Mouse (Mus musculus) CH12.LX (cell line): ENCODE results near the gene Tmprss4. TPM values are rescaled to one million over a fixed set of nuclear protein-coding genes. Genes with fewer than 3 reads are reported as not detected.

ENCODE experiments used
- DNase-seq: peaks from one replicate; pipeline ENCODE4 v3.0.0-alpha.2; 2013; ENCODE audit errors: extremely low read depth
- H3K27ac ChIP-seq: 2 replicates; pipeline ENCODE4 v1.5.1; 2012; ENCODE audit warnings: low read depth, mild to moderate bottlenecking, control low read depth, moderate library complexity; ENCODE audit not compliant: insufficient read depth
- H3K27me3 ChIP-seq: replicated peaks from 2 replicates; pipeline ENCODE3; 2012; ENCODE audit warnings: inconsistent platforms
- H3K36me3 ChIP-seq, 2 experiments: replicated peaks in 1 of 2; 2 replicates each; pipeline versions ENCODE3 to v1.6.1; 2012; ENCODE audit warnings: inconsistent platforms in 1 of 2, low read length in 1 of 2, mild to moderate bottlenecking in 1 of 2, mixed read lengths in 1 of 2, moderate library complexity in 1 of 2; ENCODE audit not compliant: control insufficient read depth in 1 of 2, insufficient read depth in 1 of 2
- H3K4me1 ChIP-seq, 2 experiments: 2 replicates each; pipeline ENCODE4 v1.6.1; 2012; ENCODE audit warnings: inconsistent platforms in 1 of 2, moderate library complexity in 1 of 2; ENCODE audit not compliant: insufficient read depth in 2 of 2, control insufficient read depth in 1 of 2
- H3K4me2 ChIP-seq: 2 replicates; pipeline ENCODE4 v1.6.1; 2012; ENCODE audit warnings: low read depth, mild to moderate bottlenecking, control low read depth; ENCODE audit not compliant: poor library complexity, insufficient read depth, severe bottlenecking
- H3K4me3 ChIP-seq, 3 experiments: fragments of 150-350 bp in 1 of 3; sonication (generic) in 1 of 3; replicated peaks in 1 of 3; 2 replicates each; pipeline versions ENCODE3 to v1.5.1; 2011 to 2012; ENCODE audit warnings: low read depth in 2 of 3, low read length in 2 of 3, mild to moderate bottlenecking in 2 of 3, moderate library complexity in 2 of 3, control low read depth in 1 of 3, improper control_type of control experiment in 1 of 3, inconsistent platforms in 1 of 3, mixed read lengths in 1 of 3; ENCODE audit not compliant: poor library complexity in 1 of 3
- H3K79me2 ChIP-seq: replicated peaks from 2 replicates; pipeline ENCODE4 v1.6.1; 2012; ENCODE audit warnings: mild to moderate bottlenecking, moderate library complexity; ENCODE audit not compliant: control insufficient read depth, poor library complexity, insufficient read depth, severe bottlenecking; ENCODE audit errors: extremely low read depth
- H3K9ac ChIP-seq: 2 replicates; pipeline ENCODE4 v1.6.1; 2012; ENCODE audit warnings: low read depth, mild to moderate bottlenecking, control low read depth, moderate library complexity; ENCODE audit not compliant: insufficient read depth
- H3K9me3 ChIP-seq: replicated peaks from 2 replicates; pipeline ENCODE3; 2012; ENCODE audit warnings: low read length, inconsistent platforms, mixed read lengths
- BHLHE40 ChIP-seq: IDR thresholded peaks from 2 replicates; pipeline ENCODE4 v1.6.1; 2011; ENCODE audit warnings: mild to moderate bottlenecking, low read depth, low read length, improper control_type of control experiment
- CHD1 ChIP-seq: IDR thresholded peaks from 2 replicates; pipeline ENCODE4 v1.6.1; 2012; ENCODE audit warnings: low read depth, low read length, improper control_type of control experiment, inconsistent platforms
- CTCF ChIP-seq, 2 experiments: IDR thresholded peaks in 1 of 2; conservative IDR thresholded peaks in 1 of 2; 2 replicates each; pipeline ENCODE4 v1.5.1; 2011 to 2012; ENCODE audit warnings: low read depth in 2 of 2, low read length in 2 of 2, improper control_type of control experiment in 1 of 2, inconsistent platforms in 1 of 2, mild to moderate bottlenecking in 1 of 2, moderate library complexity in 1 of 2
- ELF1 ChIP-seq: IDR thresholded peaks from 2 replicates; pipeline ENCODE4 v1.6.1; 2014; ENCODE audit warnings: low read depth, mild to moderate bottlenecking, inconsistent platforms, low read length, improper control_type of control experiment
- GABPA ChIP-seq: IDR thresholded peaks from 2 replicates; pipeline ENCODE4 v1.6.1; 2012; ENCODE audit warnings: low read depth, low read length, improper control_type of control experiment, inconsistent platforms; ENCODE audit not compliant: insufficient replicate concordance
- HCFC1 ChIP-seq: IDR thresholded peaks from 2 replicates; pipeline ENCODE4 v1.6.1; 2012; ENCODE audit warnings: low read depth, mild to moderate bottlenecking, inconsistent platforms, low read length, improper control_type of control experiment
- JUND ChIP-seq: conservative IDR thresholded peaks from 2 replicates; pipeline ENCODE4 v1.6.1; 2011; ENCODE audit warnings: low read depth, low read length, improper control_type of control experiment
- MAX ChIP-seq: IDR thresholded peaks from 2 replicates; pipeline ENCODE4 v1.6.1; 2011; ENCODE audit warnings: low read length, improper control_type of control experiment
- MAZ ChIP-seq: IDR thresholded peaks from 2 replicates; pipeline ENCODE4 v1.6.1; 2012; ENCODE audit warnings: low read depth, mild to moderate bottlenecking, inconsistent platforms, low read length, improper control_type of control experiment, moderate library complexity
- MEF2A ChIP-seq: IDR thresholded peaks from 2 replicates; pipeline ENCODE4 v1.6.1; 2014; ENCODE audit warnings: low read depth, mild to moderate bottlenecking, inconsistent platforms, low read length, improper control_type of control experiment, borderline replicate concordance
- MXI1 ChIP-seq: IDR thresholded peaks from 2 replicates; pipeline ENCODE4 v1.6.1; 2011; ENCODE audit warnings: mild to moderate bottlenecking, low read depth, low read length, improper control_type of control experiment
- POLR2AphosphoS2 ChIP-seq: IDR thresholded peaks from 2 replicates; pipeline ENCODE4 v1.6.1; 2011; ENCODE audit warnings: low read depth, low read length, improper control_type of control experiment
- RAD21 ChIP-seq: IDR thresholded peaks from 2 replicates; pipeline ENCODE4 v1.6.1; 2011; ENCODE audit warnings: low read depth, mild to moderate bottlenecking, low read length, improper control_type of control experiment, moderate library complexity
- RCOR1 ChIP-seq: conservative IDR thresholded peaks from 2 replicates; pipeline ENCODE4 v1.6.1; 2012; ENCODE audit warnings: low read depth, mild to moderate bottlenecking, inconsistent platforms, low read length, improper control_type of control experiment
- SMC3 ChIP-seq: IDR thresholded peaks from 2 replicates; pipeline ENCODE4 v1.6.1; 2011; ENCODE audit warnings: low read depth, low read length, improper control_type of control experiment
- USF1 ChIP-seq: IDR thresholded peaks from 2 replicates; pipeline ENCODE4 v1.6.1; 2014; ENCODE audit warnings: low read depth, mild to moderate bottlenecking, inconsistent platforms, low read length, improper control_type of control experiment
- ZKSCAN1 ChIP-seq: IDR thresholded peaks from 2 replicates; pipeline ENCODE4 v1.6.1; 2012; ENCODE audit warnings: low read depth, inconsistent platforms, low read length, improper control_type of control experiment, borderline replicate concordance
- ZMIZ1 ChIP-seq: IDR thresholded peaks from 2 replicates; pipeline ENCODE4 v1.6.1; 2012; ENCODE audit warnings: low read depth, mild to moderate bottlenecking, inconsistent platforms, low read length, improper control_type of control experiment
- ZNF384 ChIP-seq: IDR thresholded peaks from 2 replicates; pipeline ENCODE4 v1.6.1; 2012; ENCODE audit warnings: low read depth, low read length, improper control_type of control experiment, inconsistent platforms
- dilution Hi-C: fragments of 300-500 bp; cut with MboI; formaldehyde crosslinking; loops from 2 replicates; pipeline ENCODE4 v1.14.3; 2020; ENCODE audit warnings: low sequenced_read_pairs; ENCODE audit not compliant: extremely low pct_unique_long_range_greater_than_20kb, extremely low pct_ligation_motif_present
- in situ Hi-C: fragments of 300-500 bp; cut with MboI; formaldehyde crosslinking; loops from 3 replicates; pipeline ENCODE4 v1.14.3; 2019; ENCODE audit warnings: low sequenced_read_pairs, low pct_ligation_motif_present, low pct_unique_long_range_greater_than_20kb, mixed read lengths
- polyA plus RNA-seq: library from polyadenylated mRNA; unstranded; fragments of >175 nt; gene quantifications from 2 replicates; pipeline ENCODE4 v1.2.1, GENCODE M21; 2012; ENCODE audit warnings: low read depth; ENCODE audit not compliant: insufficient read length
- total RNA-seq, 2 experiments: library from RNA; depleted of rRNA; stranded (reverse); fragments of 300-350 nt in 1 of 2; fragments of >200 nt in 1 of 2; gene quantifications; 2 replicates each; pipeline ENCODE4 v1.2.3; 2012 to 2014

Gene Tmprss4
- total and polyA plus RNA-seq, 3 experiments = not detected

GRCm38 (mm10) chr9:45205143-45205542, 1.3 kb upstream of the Tmprss4 start:
- H3K4me1 ChIP-seq = peaks cover 6 to 29% of the 10 kb centered on the region in 2 experiments; a peak in 3 of 4 replicates
- in situ Hi-C loops (loop anchor here (25.0 kb wide), 1 partner anchor 532 kb away; no protein-coding TSS in a partner anchor), dilution Hi-C loops (no loop called here)
- H3K79me2 ChIP-seq = no peaks in the 10 kb centered on the region
- H3K9me3 ChIP-seq = no peaks in the 10 kb centered on the region
- no peak for TF ChIP-seq SMC3
- no peak for TF ChIP-seq BHLHE40
- no peak for TF ChIP-seq CHD1
- TF ChIP-seq MAZ = no peak
- no peak for TF ChIP-seq GABPA
- TF ChIP-seq HCFC1 = no peak
- TF ChIP-seq POLR2AphosphoS2 = no peak
- TF ChIP-seq ZMIZ1 = no peak
- TF ChIP-seq USF1 = no peak
- TF ChIP-seq MXI1 = no peak
- TF ChIP-seq JUND = no peak
- TF ChIP-seq RCOR1 = no peak
- no peak for TF ChIP-seq ZNF384
- TF ChIP-seq MEF2A = no peak
- TF ChIP-seq RAD21 = no peak
- no peak for TF ChIP-seq MAX
- TF ChIP-seq ELF1 = no peak
- no peak for TF ChIP-seq ZKSCAN1
- no peak for TF ChIP-seq CTCF (conservative IDR thresholded peaks at IDR 0.05 in 1 of 2, IDR thresholded peaks at IDR 0.05 in 1 of 2; ENCODE audit: low read depth in 2 of 2, low read length in 2 of 2)
- H3K27ac ChIP-seq = no peak overlapping the region
- no peak overlapping the region for H3K4me3 ChIP-seq
- H3K4me2 ChIP-seq = no peak overlapping the region
- no peaks in the 10 kb centered on the region for H3K27me3 ChIP-seq
- no peak overlapping the region for H3K9ac ChIP-seq
- H3K36me3 ChIP-seq = no peaks in the 10 kb centered on the region
- DNase-seq = no peak

- Histone ChIP-seq H3K4me1 (peaks cover 6 to 20% of the 10 kb centered on the region in 2 experiments; a peak in 3 of 4 replicates), H3K9ac (no peak overlapping the region), H3K27ac (no peak overlapping the region), H3K9me3 (no peaks in the 10 kb centered on the region), H3K79me2 (no peaks in the 10 kb centered on the region), H3K27me3 (no peaks in the 10 kb centered on the region), H3K4me2 (no peak overlapping the region), H3K4me3 (no peak overlapping the region), H3K36me3 (no peaks in the 10 kb centered on the region)
- in situ Hi-C loops (loop anchor here (25.0 kb wide), 1 partner anchor 535 kb away; no protein-coding TSS in a partner anchor), dilution Hi-C loops (no loop called here)
- DNase-seq = no peak
- TF ChIP-seq ELF1 (0 out of 2 replicates have a peak, but pooled peaks have one; percentile 24), POLR2AphosphoS2 (no peak)
Observed at GRCm38 (mm10) chr9:45202021-45202798, 1.7 kb downstream of the Tmprss4 start.
